Mouse (Mus musculus): ENCODE results near the gene Nav2.

- TF ChIP-seq CTCF (IDR thresholded peaks at IDR 0.05; ENCODE audit: borderline replicate concordance, insufficient read depth, low read depth, low read length), result no peak
- TF ChIP-seq POLR2A (IDR thresholded peaks at IDR 0.05; ENCODE audit: borderline replicate concordance, insufficient read depth, low read length), result no peak
Measured at GRCm38 (mm10) chr7:49558895-49559294, 650.4 kb downstream of the Nav2 start.

Data from cerebellum, adult 2 months (tissue).